Mouse (Mus musculus) lung, postnatal 10 days (tissue): ENCODE data around the gene Mydgf.
A peak's percentile ranks its signal among the peaks of the same experiment; 100 is the strongest.

Source experiments
- DNase-seq: peaks from one replicate; pipeline ENCODE4 v3.0.0; 2021

The Mydgf gene

GRCm38 (mm10) chr17:56183658-56184103 is at the start of gene Mydgf:
Gene Mydgf, minus strand, starts transcription at chr17:56183920.
- peak; percentile 98 for DNase-seq

GRCm38 (mm10) chr17:56233389-56233788 is 49.7 kb upstream of the Mydgf start:
- no peak for DNase-seq

GRCm38 (mm10) chr17:56229943-56230342 is 46.2 kb upstream of the Mydgf start:
- no peak for DNase-seq

- DNase-seq: no peak
These were observed 42.8 kb upstream of the Mydgf start for GRCm38 (mm10) chr17:56226566-56226965.

GRCm38 (mm10) chr17:56224916-56225315 is 41.2 kb upstream of the Mydgf start:
- no peak for DNase-seq

- peak; percentile 65 for DNase-seq
These were observed 36.1 kb upstream of the Mydgf start for GRCm38 (mm10) chr17:56219805-56220204.

GRCm38 (mm10) chr17:56219251-56219650 is 35.5 kb upstream of the Mydgf start:
- no peak for DNase-seq

GRCm38 (mm10) chr17:56218377-56219191 is 34.9 kb upstream of the Mydgf start, which contains the start of gene Dpp9:
Gene Dpp9, minus strand, starts transcription at chr17:56218905.
- peak; percentile 96 for DNase-seq

- no peak for DNase-seq
These were observed 34.0 kb upstream of the Mydgf start for GRCm38 (mm10) chr17:56217670-56218069.

GRCm38 (mm10) chr17:56214229-56214628 is 30.5 kb upstream of the Mydgf start:
- no peak for DNase-seq

GRCm38 (mm10) chr17:56212676-56213075 is 29.0 kb upstream of the Mydgf start:
- DNase-seq: peak; percentile 32

GRCm38 (mm10) chr17:56211090-56211489 is 27.4 kb upstream of the Mydgf start:
- DNase-seq: no peak

GRCm38 (mm10) chr17:56208821-56209220 is 25.1 kb upstream of the Mydgf start:
- peak; percentile 69 for DNase-seq

GRCm38 (mm10) chr17:56207963-56208530 is 24.3 kb upstream of the Mydgf start:
- DNase-seq: no peak

GRCm38 (mm10) chr17:56206986-56207674 is 23.4 kb upstream of the Mydgf start:
- DNase-seq: no peak

GRCm38 (mm10) chr17:56206276-56206884 is 22.7 kb upstream of the Mydgf start:
- DNase-seq: peak; percentile 77

GRCm38 (mm10) chr17:56203729-56204128 is 20.0 kb upstream of the Mydgf start:
- no peak for DNase-seq

GRCm38 (mm10) chr17:56202476-56202875 is 18.8 kb upstream of the Mydgf start:
- no peak for DNase-seq

- DNase-seq: no peak
These were observed 17.9 kb upstream of the Mydgf start for GRCm38 (mm10) chr17:56201642-56202041.

- DNase-seq: no peak
These were observed 16.9 kb upstream of the Mydgf start for GRCm38 (mm10) chr17:56200586-56200985.

- DNase-seq: peak; percentile 29
These were observed 13.1 kb upstream of the Mydgf start for GRCm38 (mm10) chr17:56196860-56197259.

GRCm38 (mm10) chr17:56194765-56195164 is 11.0 kb upstream of the Mydgf start:
- no peak for DNase-seq

- DNase-seq: no peak
These were observed 10.6 kb upstream of the Mydgf start for GRCm38 (mm10) chr17:56194357-56194756.
